Mouse (Mus musculus) neural tube, embryonic 13.5 days (tissue): ENCODE results near the gene Ankra2. TPM values are rescaled to one million over a fixed set of nuclear protein-coding genes. Genes with fewer than 3 reads are reported as not detected.

Source experiments
- ATAC-seq: fragments of 200-750 bp; cut with Nextera tagmentation; 2 replicates; pipeline ENCODE4 v1.8.0; 2017; ENCODE audit warnings: low read depth, mild to moderate bottlenecking, moderate TSS enrichment, moderate library complexity
- H3K27ac ChIP-seq: fragments of 300-500 bp; sonication (generic); replicated peaks from 2 replicates; pipeline ENCODE4 v1.5.1; 2015; ENCODE audit warnings: moderate library complexity, mild to moderate bottlenecking, inconsistent platforms
- H3K27me3 ChIP-seq: fragments of 300-500 bp; sonication (generic); 2 replicates; pipeline ENCODE4 v1.6.1; 2015; ENCODE audit warnings: mild to moderate bottlenecking, inconsistent platforms
- H3K36me3 ChIP-seq: fragments of 300-500 bp; sonication (generic); 2 replicates; pipeline ENCODE4 v1.6.1; 2015; ENCODE audit warnings: mild to moderate bottlenecking, inconsistent platforms
- H3K4me1 ChIP-seq: fragments of 300-500 bp; sonication (generic); replicated peaks from 2 replicates; pipeline ENCODE4 v1.6.1; 2015; ENCODE audit warnings: inconsistent platforms
- H3K4me2 ChIP-seq: fragments of 300-500 bp; sonication (generic); 2 replicates; pipeline ENCODE4 v1.6.1; 2015; ENCODE audit warnings: inconsistent platforms, mild to moderate bottlenecking, moderate library complexity
- H3K4me3 ChIP-seq: fragments of 300-500 bp; sonication (generic); 2 replicates; pipeline ENCODE4 v1.5.1; 2015; ENCODE audit warnings: mild to moderate bottlenecking, inconsistent platforms
- H3K9ac ChIP-seq: fragments of 300-500 bp; sonication (generic); 2 replicates; pipeline ENCODE4 v1.6.1; 2015; ENCODE audit warnings: moderate library complexity, mild to moderate bottlenecking, inconsistent platforms
- H3K9me3 ChIP-seq: fragments of 300-500 bp; sonication (generic); 2 replicates; pipeline ENCODE4 v1.6.1; 2016; ENCODE audit warnings: inconsistent platforms
- whole genome bisulfite sequencing: fragments of 180-500 bp; shearing (Covaris S2); methylation state at CpG from one replicate; pipeline ENCODE4 v1.1.7; 2015; 5-methylcytosine and 5-hydroxymethylcytosine counted together
- polyA plus RNA-seq: library from polyadenylated mRNA; unstranded; fragments of >200 nt; fragmentation: Nextera tagmentation; extraction: Ambion mirVana; gene quantifications from 2 replicates; pipeline ENCODE4 v1.2.1, GENCODE M21; 2015

The Ankra2 gene
- polyA plus RNA-seq, 1 experiment from 2014 or later = 55.6 TPM

- peaks cover 12% of the 10 kb centered on the region for H3K36me3 ChIP-seq
- 2% methylated on average over 16 of the region's 16 CpGs for WGBS
- no peaks in the 10 kb centered on the region for H3K27me3 ChIP-seq
- 0 out of 2 replicates have a peak, but pooled peaks have one; percentile 24 for ATAC-seq
- no peaks in the 10 kb centered on the region for H3K9me3 ChIP-seq
- H3K4me2 ChIP-seq = peak overlapping the region; percentile 78
- peaks cover 29% of the 10 kb centered on the region for H3K4me1 ChIP-seq
- H3K9ac ChIP-seq = peak overlapping the region; percentile 99
- peak overlapping the region; percentile 98 for H3K4me3 ChIP-seq
- peak overlapping the region; percentile 88 for H3K27ac ChIP-seq
Measured at GRCm38 (mm10) chr13:98317246-98317677, 54.4 kb downstream of the Ankra2 start.

- Histone ChIP-seq H3K4me1 (peaks cover 27% of the 10 kb centered on the region), H3K27ac (no peak overlapping the region), H3K36me3 (peaks cover 7% of the 10 kb centered on the region), H3K27me3 (no peaks in the 10 kb centered on the region), H3K4me3 (no peak overlapping the region), H3K9me3 (no peaks in the 10 kb centered on the region), H3K9ac (no peak overlapping the region), H3K4me2 (peak overlapping the region; percentile 78)
- 92% methylated on average over 6 of the region's 6 CpGs for WGBS
- ATAC-seq = no peak
Measured at GRCm38 (mm10) chr13:98317911-98318310, 55.0 kb downstream of the Ankra2 start.

Other genes with a start within 250 kb of the Ankra2 start
- 19.1 and 19.9 TPM in 2 replicates for gene Arhgef28, start 56.6 kb upstream of the Ankra2 start, polyA plus RNA-seq
- 25.4 and 29.5 TPM in 2 replicates for gene Utp15, start within 50 bp of the Ankra2 start, polyA plus RNA-seq
- gene Gm21976, start 16.8 kb downstream of the Ankra2 start, polyA plus RNA-seq = not detected in 2 replicates
- gene Btf3, start 53.9 kb downstream of the Ankra2 start, polyA plus RNA-seq = 615 and 618 TPM in 2 replicates
- gene Foxd1, start 91.2 kb downstream of the Ankra2 start, polyA plus RNA-seq = 1.4 and 1.7 TPM in 2 replicates
- gene Gm10320, start 228.9 kb downstream of the Ankra2 start, polyA plus RNA-seq = 0.74 and 1.4 TPM in 2 replicates